Mouse (Mus musculus): ENCODE data around the gene Hist1h4d. TPM values are rescaled to one million over a fixed set of nuclear protein-coding genes. Genes with fewer than 3 reads are reported as not detected.

Gene Hist1h4d
- polyA plus RNA-seq, 1 experiment from 2014 or later, result 134 TPM

- Histone ChIP-seq H3K9me3 (replicated peaks) (no peaks in the 10 kb centered on the region), H3K27ac (peak overlapping the region; percentile 78), H3K9ac (peak overlapping the region; percentile 53)
These were observed 11.2 kb downstream of the Hist1h4d start for GRCm38 (mm10) chr13:23592614-23593013.

GRCm38 (mm10) chr13:23593051-23593770, 11.8 kb downstream of the Hist1h4d start:
- Histone ChIP-seq H3K9ac (peak overlapping the region; percentile 53), H3K4me2 (peak overlapping the region; percentile 14), H3K9me3 (replicated peaks) (no peaks in the 10 kb centered on the region), H3K27ac (peak overlapping the region; percentile 78), H3K4me1 (peaks cover 56% of the 10 kb centered on the region), H3K27me3 (replicated peaks) (no peaks in the 10 kb centered on the region), H3K4me3 (no peak overlapping the region), H3K36me3 (no peaks in the 10 kb centered on the region)
- 31% methylated on average over 5 of the region's 5 CpGs for WGBS (ENCODE audit: insufficient replicate concordance)
- no peak for ATAC-seq

More at GRCm38 (mm10) chr13:23592614-23593013, 11.2 kb downstream of the Hist1h4d start:
- Histone ChIP-seq H3K4me3 (no peak overlapping the region), H3K4me2 (peak overlapping the region; percentile 14; the same call in 1 of the 2 replicates), H3K36me3 (no peaks in the 10 kb centered on the region), H3K4me1 (peaks cover 53% of the 10 kb centered on the region), H3K27me3 (replicated peaks) (no peaks in the 10 kb centered on the region)
- WGBS (ENCODE audit: insufficient replicate concordance), result 78% methylated on average over 7 of the region's 7 CpGs
- ATAC-seq, result no peak

GRCm38 (mm10) chr13:23595185-23595584, 13.8 kb downstream of the Hist1h4d start:
- Histone ChIP-seq H3K4me3 (peak overlapping the region; percentile 9; the same call in 1 of the 2 replicates), H3K4me2 (peak overlapping the region; percentile 54), H3K36me3 (no peaks in the 10 kb centered on the region), H3K9me3 (replicated peaks) (no peaks in the 10 kb centered on the region), H3K27ac (peak overlapping the region; percentile 93), H3K4me1 (peaks cover 56% of the 10 kb centered on the region), H3K9ac (peak overlapping the region; percentile 66), H3K27me3 (replicated peaks) (no peaks in the 10 kb centered on the region)
- ATAC-seq, result peak; percentile 48
- 45% methylated on average over 2 of the region's 2 CpGs for WGBS (ENCODE audit: insufficient replicate concordance)

GRCm38 (mm10) chr13:23595622-23596372, 14.4 kb downstream of the Hist1h4d start:
- Histone ChIP-seq H3K4me3 (peak overlapping the region; percentile 9; the same call in 1 of the 2 replicates), H3K9me3 (replicated peaks) (no peaks in the 10 kb centered on the region), H3K27ac (peak overlapping the region; percentile 93), H3K4me2 (peak overlapping the region; percentile 54), H3K9ac (peak overlapping the region; percentile 66), H3K36me3 (no peaks in the 10 kb centered on the region), H3K27me3 (replicated peaks) (no peaks in the 10 kb centered on the region), H3K4me1 (peaks cover 56% of the 10 kb centered on the region)
- 48% methylated on average over 7 of the region's 7 CpGs for WGBS (ENCODE audit: insufficient replicate concordance)
- ATAC-seq, result peak; percentile 95

- Histone ChIP-seq H3K4me3 (no peak overlapping the region), H3K27ac (peak overlapping the region; percentile 93), H3K9ac (peak overlapping the region; percentile 12; the same call in 1 of the 2 replicates), H3K36me3 (no peaks in the 10 kb centered on the region; the same call in 1 of the 2 replicates), H3K27me3 (replicated peaks) (no peaks in the 10 kb centered on the region), H3K9me3 (replicated peaks) (no peaks in the 10 kb centered on the region), H3K4me2 (peak overlapping the region; percentile 2; the same call in 1 of the 2 replicates), H3K4me1 (peaks cover 47% of the 10 kb centered on the region)
- 6% methylated on average over 9 of the region's 9 CpGs for WGBS (ENCODE audit: insufficient replicate concordance)
- no peak for ATAC-seq
These were observed 16.6 kb downstream of the Hist1h4d start for GRCm38 (mm10) chr13:23597957-23598356.

GRCm38 (mm10) chr13:23603182-23603699, 21.8 kb downstream of the Hist1h4d start:
- Histone ChIP-seq H3K4me3 (no peak overlapping the region), H3K27ac (peak overlapping the region; percentile 13; the same call in 1 of the 2 replicates)

GRCm38 (mm10) chr13:23604452-23604851, 23.1 kb downstream of the Hist1h4d start:
- Histone ChIP-seq H3K9ac (no peak overlapping the region), H3K4me1 (peaks cover 20% of the 10 kb centered on the region), H3K4me2 (no peak overlapping the region), H3K9me3 (replicated peaks) (no peaks in the 10 kb centered on the region), H3K36me3 (no peaks in the 10 kb centered on the region; the same call in 1 of the 2 replicates), H3K27me3 (replicated peaks) (no peaks in the 10 kb centered on the region), H3K27ac (no peak overlapping the region), H3K4me3 (no peak overlapping the region)
- 89% methylated on average over 3 of the region's 3 CpGs for WGBS (ENCODE audit: insufficient replicate concordance)
- ATAC-seq, result no peak

More at GRCm38 (mm10) chr13:23603182-23603699, 21.8 kb downstream of the Hist1h4d start:
- H3K9me3 ChIP-seq (replicated peaks), result no peaks in the 10 kb centered on the region
- H3K4me1 ChIP-seq, result peaks cover 8% of the 10 kb centered on the region
- no peaks in the 10 kb centered on the region; the same call in 1 of the 2 replicates for H3K36me3 ChIP-seq
- 52% methylated on average over 7 of the region's 7 CpGs for WGBS (ENCODE audit: insufficient replicate concordance)
- no peak for ATAC-seq
- H3K27me3 ChIP-seq (replicated peaks), result no peaks in the 10 kb centered on the region
- no peak overlapping the region; the same call in 1 of the 2 replicates for H3K9ac ChIP-seq
- no peak overlapping the region; the same call in 1 of the 2 replicates for H3K4me2 ChIP-seq

- Histone ChIP-seq H3K36me3 (no peaks in the 10 kb centered on the region; the same call in 1 of the 2 replicates), H3K4me3 (no peak overlapping the region), H3K27me3 (replicated peaks) (no peaks in the 10 kb centered on the region), H3K4me2 (no peak overlapping the region), H3K9me3 (replicated peaks) (no peaks in the 10 kb centered on the region), H3K9ac (no peak overlapping the region), H3K27ac (no peak overlapping the region), H3K4me1 (peaks cover 26% of the 10 kb centered on the region)
- WGBS (ENCODE audit: insufficient replicate concordance), result 76% methylated on average over 3 of the region's 3 CpGs
- no peak for ATAC-seq
These were observed 23.7 kb downstream of the Hist1h4d start for GRCm38 (mm10) chr13:23605052-23605451.

- Histone ChIP-seq H3K36me3 (peaks cover 14% of the 10 kb centered on the region), H3K9me3 (replicated peaks) (no peaks in the 10 kb centered on the region), H3K4me3 (no peak overlapping the region), H3K9ac (peak overlapping the region; percentile 51; the same call in 1 of the 2 replicates), H3K27ac (peak overlapping the region; percentile 86), H3K4me2 (peak overlapping the region; percentile 43), H3K4me1 (peaks cover 26% of the 10 kb centered on the region), H3K27me3 (replicated peaks) (no peaks in the 10 kb centered on the region)
- WGBS (ENCODE audit: insufficient replicate concordance), result 29% methylated on average over 4 of the region's 4 CpGs
- peak; percentile 94 for ATAC-seq
These were observed 27.8 kb downstream of the Hist1h4d start for GRCm38 (mm10) chr13:23609209-23609608.

- H3K36me3 ChIP-seq, result peaks cover 14% of the 10 kb centered on the region
- H3K27me3 ChIP-seq (replicated peaks), result no peaks in the 10 kb centered on the region
- ATAC-seq, result peak; percentile 28; the same call in 1 of the 2 replicates
- no peaks in the 10 kb centered on the region for H3K9me3 ChIP-seq (replicated peaks)
- no peak overlapping the region for H3K4me3 ChIP-seq
- peaks cover 26% of the 10 kb centered on the region for H3K4me1 ChIP-seq
- peak overlapping the region; percentile 31; the same call in 1 of the 2 replicates for H3K9ac ChIP-seq
- peak overlapping the region; percentile 86 for H3K27ac ChIP-seq
- peak overlapping the region; percentile 43 for H3K4me2 ChIP-seq
These were observed 28.4 kb downstream of the Hist1h4d start for GRCm38 (mm10) chr13:23609844-23610243.

GRCm38 (mm10) chr13:23610393-23610792, 29.0 kb downstream of the Hist1h4d start:
- no peak overlapping the region for H3K9ac ChIP-seq
- H3K27ac ChIP-seq, result peak overlapping the region; percentile 86; the same call in 1 of the 2 replicates
- H3K36me3 ChIP-seq, result peaks cover 14% of the 10 kb centered on the region
- WGBS (ENCODE audit: insufficient replicate concordance), result 52% methylated on average over 2 of the region's 2 CpGs
- H3K4me3 ChIP-seq, result no peak overlapping the region
- no peak overlapping the region for H3K4me2 ChIP-seq
- H3K9me3 ChIP-seq (replicated peaks), result no peaks in the 10 kb centered on the region
- ATAC-seq, result no peak
- H3K27me3 ChIP-seq (replicated peaks), result no peaks in the 10 kb centered on the region
- H3K4me1 ChIP-seq, result peaks cover 26% of the 10 kb centered on the region
